Mouse (Mus musculus) adrenal gland, adult 8-10 months (tissue): ENCODE data around the gene Glyr1. TPM values are rescaled to one million over a fixed set of nuclear protein-coding genes. Genes with fewer than 3 reads are reported as not detected.

Source experiments
- DNase-seq: peaks from one replicate; pipeline ENCODE4 v3.0.0; 2022
- total RNA-seq, 4 experiments: library from RNA; stranded (reverse); gene quantifications; 2 replicates each; pipeline ENCODE4 v1.2.4; 2022

Gene Glyr1
- total RNA-seq, 4 experiments from 2014 or later: 96.3 to 120 (median 114) TPM

DNA sequence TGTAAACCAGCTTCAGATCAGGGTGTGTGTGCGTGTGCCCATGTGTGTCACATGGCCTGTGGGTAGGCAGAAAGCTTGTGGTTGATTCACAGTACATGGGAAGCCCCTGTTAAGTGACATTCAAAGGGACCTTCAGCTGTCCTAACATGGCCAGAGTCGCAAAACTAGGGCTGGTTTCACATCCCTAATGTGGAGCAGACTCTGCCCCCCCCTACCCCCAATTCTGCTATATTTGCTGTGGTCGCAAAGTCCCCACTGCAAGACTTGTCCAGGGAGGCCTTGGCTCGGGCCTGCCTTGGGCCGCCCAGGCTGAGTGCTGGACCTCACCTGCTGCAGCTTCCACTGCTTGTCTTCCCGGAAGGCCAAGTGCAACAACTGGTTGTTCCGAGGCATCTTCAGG, 38.4 kb downstream of the Glyr1 start:
- DNase-seq: no peak

DNA sequence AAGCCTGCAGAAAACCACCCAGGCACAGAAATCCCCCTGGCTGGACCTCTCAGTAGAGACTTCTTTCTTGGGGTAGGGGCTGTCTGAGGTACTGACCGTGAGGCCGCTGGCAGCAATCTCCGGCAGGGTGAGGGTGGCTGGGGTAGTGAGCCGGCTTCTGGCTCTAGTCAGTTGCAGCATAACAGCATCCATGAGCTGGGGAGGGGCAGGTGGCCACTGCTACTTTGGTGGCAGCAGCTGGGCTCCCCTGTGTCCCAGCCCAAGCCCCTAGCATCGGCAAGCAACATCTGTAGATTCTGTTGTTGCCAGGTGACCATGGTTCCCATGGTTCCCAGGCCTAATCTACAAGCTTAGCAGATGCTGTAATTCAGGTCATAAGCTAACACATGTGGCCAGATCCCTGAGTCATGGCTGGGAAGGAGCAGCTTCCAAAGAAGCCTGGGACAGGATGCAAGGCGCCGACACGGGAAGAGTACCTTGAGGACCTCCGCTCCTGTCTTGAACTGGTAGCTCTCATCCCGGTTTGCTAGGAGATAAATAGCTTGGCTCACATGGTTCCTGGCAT, 39.2 kb downstream of the Glyr1 start:
- no peak for DNase-seq

DNA sequence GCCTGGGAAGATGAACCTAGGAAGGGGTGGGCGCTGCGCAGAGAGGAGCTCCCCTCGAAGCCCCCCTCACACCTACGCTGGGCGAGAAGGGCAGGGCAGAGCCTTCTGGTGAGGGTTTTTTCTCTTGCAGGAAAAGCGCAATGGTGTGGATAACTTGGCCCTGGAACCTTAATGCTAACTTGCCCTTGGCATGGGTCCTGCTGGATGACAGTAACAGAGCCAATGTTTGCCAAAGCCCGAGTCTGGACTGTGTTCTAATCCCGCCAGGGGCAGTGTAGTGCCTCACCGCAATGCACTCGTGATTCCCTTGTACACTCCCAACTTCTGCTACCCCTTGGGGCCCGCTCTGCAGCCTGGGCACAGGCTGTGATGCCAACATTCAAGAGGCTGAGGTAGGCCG, 41.6 kb downstream of the Glyr1 start:
- no peak for DNase-seq

DNA sequence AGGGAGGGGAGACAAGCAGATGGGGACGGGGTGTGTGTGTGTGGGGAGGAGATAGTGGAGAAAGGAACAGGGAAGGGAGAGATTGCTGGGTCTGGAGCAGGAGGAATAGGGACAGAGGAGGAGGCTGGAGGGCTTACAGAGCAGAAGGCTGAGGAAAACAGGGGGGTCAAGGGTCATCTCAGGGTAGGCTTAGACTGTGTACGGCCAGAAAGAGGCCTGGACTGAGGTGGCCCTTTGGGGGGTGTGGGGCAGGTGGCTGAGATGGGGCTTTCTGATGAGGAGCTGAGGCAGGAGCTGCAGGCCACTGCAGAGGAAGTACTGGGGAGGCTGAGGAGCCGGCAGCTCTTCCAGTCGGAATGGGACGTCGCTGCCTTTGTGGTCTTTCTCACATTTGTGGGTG, 42.2 kb downstream of the Glyr1 start:
- DNase-seq: no peak

DNA sequence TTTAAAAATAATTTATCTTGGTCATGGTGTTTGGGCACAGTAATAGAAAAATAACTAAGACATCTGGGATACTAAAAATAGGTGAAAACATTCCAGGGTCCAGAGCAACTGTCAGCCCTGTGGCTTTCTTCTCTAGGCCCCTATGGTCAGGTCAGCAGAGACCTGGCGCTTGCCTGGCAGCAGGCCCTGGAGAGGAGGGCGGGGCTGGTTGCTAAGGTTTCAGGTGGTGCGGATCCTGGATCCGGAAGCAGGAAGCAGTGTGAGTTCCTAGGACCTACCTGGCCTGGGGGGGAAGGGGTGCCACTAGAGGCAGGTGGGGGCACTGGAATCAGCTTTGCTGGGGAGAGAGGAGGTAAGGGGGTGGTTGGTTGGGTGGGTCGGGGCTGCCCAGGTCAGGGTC, 42.6 kb downstream of the Glyr1 start, which contains the start of gene Smim22:
TSS of gene Smim22 (plus strand) at position 222 of the 400 bp plus-strand sequence.
- DNase-seq: no peak

DNA sequence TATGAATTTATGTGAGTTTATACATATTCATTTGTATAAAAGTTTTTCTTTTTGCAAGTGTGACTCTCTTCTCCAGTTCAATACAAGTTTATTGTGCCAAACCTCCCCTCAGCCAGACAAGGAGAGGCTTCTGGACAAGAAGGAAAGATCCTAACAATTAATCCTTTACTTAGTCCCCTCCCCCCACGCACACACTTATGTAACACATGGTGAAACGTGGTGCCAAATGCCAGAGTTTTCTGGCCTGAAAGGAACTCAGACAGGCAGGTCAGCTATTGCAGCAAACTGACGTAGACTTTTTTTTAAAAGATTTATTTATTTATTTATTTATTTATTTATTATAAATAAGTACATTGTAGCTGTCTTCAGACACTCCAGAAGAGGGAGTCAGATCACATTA, 49.1 kb downstream of the Glyr1 start:
- DNase-seq: no peak

DNA sequence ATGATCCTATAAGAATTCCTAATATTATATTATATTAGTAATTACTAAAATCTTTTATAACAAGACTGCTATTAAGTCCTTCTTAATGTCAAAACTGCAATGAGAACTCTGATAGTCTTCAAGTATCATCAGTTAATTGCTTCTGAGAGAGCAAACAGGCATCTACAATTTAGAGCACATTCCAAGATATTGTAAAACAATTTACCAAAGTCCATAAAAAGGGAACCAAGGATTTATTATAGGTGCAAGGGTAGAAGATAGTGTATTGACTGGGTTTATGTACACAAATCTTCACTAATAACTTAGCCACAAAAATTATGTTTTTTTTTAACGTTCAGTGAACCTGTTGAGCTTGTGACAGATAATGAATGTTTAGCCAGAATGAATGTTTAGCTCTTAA, 50.7 kb downstream of the Glyr1 start:
- DNase-seq: no peak

DNA sequence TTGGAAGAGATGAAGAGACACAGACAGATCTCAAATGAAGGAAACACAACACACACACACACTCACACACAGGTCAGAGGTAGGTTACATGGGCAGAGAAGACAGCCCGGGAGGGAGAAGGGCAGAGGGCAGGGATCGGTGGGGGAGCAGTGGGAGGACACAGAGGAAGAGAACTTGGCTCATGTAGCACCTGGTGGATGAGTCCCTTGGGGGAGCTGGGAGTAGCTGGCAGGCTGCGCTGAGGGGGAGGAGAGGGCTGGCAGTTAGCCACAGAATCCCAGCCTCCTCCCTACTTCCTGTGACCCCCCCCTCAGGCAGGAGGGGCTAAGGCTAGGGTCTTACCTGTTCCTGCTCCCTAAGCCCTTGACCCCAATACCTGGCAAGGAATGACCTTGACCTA, 52.1 kb downstream of the Glyr1 start, which contains the start of gene Sept12:
TSS of gene Sept12 (minus strand) at position 300 of the 400 bp plus-strand sequence.
- DNase-seq: no peak

DNA sequence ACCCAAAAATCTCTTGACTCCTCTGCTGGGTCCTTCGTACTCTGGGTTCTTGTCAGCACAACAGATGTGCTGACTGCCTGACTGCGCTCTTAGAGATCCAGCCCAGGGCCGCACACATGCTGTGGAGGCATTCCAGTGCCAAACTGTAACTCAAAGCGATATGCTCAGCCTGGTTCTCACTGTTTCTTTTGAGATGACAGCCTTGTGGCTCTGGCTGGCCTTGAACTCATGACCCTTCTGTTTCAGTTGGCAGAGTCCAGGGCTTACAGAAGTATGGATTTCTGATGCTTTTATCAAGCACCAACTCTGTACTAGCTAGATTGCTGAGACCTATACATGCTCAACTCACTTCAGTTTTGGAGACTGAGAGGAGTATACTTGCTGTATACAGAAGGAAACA, 56.4 kb downstream of the Glyr1 start:
- no peak for DNase-seq

DNA sequence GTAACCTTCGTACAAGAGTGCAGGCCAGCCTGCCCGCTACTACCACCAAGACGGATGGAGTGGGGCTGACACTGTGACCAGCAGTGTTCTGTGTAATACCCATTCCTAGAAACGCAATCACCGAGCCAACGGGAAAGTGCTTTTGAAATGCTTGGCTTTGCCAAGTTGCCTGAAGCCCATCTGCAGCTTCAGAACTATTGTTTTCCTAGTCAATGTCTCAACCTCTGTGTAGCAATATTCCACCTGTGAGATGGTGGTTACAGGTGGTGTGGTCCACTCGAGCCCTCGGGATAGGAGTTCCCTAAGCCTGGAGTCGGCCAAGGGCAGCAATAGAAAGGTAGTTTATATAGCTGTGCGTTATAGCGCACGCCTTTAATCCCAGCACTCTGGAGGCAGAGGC, 64.9 kb downstream of the Glyr1 start:
- no peak for DNase-seq

DNA sequence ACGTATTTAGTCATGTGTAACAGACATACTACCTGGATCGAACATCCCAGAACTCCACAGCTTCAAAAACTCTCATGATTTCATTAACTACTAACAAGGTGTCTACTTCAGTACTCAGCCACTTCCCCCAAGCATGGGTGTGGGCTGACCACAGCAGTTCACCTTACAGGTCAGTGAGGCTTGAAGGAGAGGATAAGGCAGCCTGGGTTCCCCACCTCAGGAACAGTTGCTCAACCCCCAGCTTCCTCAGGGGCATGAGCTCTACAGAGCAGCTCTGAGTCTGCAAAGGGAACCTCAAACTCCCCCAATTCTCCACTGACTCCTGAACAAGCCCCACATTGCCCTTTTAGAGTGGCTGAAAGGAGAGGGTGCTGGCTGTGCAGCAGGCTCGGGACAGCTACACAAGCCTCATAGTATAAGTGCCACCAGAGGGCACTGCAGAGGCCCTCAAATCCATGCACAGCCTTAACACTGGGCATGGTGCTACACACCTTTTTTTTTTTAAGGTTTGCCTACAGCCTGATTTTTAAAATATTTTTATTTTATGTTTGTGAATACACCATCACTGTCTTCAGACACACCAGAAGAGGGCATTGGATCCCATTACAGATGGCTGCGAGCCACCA, 69.8 kb downstream of the Glyr1 start:
- no peak for DNase-seq

DNA sequence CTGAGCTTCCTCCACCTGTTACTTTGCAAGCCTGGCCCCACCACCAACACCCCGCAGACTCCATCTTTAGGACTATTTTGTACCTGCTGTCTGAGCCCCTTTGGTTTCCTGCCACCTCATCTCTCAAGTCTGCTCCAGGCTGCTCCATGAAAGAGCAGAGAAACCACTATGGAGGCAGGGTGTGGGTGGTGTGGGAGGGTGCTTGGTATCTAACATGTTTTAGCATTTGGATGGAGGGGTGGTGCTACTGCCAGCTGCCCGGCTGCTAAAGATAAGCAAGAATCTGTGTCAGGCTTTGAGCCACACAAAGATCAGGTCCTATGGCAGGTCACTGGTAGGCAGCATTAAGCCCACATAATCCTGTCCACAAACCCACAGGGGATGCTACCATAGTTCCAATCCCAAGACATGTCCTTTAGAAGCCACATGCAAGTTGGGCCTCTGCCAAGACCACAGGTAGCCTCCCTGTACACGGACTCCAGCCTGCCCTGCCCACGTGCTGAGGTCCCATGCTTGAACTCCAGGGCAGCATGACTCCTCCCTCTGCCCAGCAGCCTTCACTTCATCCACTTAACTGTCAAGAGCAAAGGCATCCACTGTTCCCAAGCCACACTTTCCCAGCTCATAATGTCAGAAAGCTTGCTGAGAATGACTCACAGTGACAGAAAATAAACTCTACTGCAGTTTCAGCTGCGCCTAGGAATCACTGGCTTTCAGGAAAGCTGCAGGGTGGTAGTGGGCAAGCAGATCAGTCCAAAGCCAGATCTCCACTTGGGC, 71.2 kb downstream of the Glyr1 start:
- DNase-seq: no peak

DNA sequence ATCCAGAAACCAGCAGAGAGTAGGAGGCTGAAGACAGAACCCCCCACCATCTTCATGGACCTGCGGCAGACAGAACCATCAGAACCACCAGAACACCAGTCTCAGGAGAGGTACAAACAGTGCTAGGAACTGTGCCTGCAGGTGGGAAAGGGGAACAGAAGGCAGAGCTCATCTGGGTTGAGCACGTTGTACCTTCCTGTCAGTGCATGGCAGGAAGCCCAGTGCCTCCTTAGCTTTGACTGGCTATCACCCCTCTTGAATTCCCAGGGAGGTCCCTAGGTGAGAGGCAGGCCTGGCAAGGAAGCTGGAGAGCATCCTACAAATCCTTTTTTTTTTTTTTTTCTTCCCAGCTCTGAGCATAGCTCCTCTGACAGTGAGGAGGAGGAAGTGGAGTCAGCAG, 73.5 kb downstream of the Glyr1 start:
- DNase-seq: no peak

DNA sequence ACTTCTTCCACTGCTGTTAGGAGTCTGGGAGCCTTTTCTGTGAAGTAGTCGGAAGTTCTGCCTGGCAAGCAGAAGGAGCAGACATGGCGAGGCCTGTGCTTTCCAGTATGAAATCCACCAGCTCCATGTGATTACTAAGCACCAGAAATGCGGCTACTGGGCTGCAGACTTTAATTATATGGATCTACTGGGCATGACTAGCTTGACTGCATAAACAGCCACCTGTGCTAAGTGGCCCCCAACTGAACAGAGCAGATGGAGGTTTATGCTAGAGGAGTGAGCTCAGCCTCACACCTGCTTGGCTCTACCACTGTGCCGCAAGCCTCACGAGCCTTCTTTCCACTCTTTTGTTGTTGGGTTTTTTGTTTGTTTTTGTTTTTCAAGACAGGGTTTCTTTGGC, 75.1 kb downstream of the Glyr1 start:
- no peak for DNase-seq

DNA sequence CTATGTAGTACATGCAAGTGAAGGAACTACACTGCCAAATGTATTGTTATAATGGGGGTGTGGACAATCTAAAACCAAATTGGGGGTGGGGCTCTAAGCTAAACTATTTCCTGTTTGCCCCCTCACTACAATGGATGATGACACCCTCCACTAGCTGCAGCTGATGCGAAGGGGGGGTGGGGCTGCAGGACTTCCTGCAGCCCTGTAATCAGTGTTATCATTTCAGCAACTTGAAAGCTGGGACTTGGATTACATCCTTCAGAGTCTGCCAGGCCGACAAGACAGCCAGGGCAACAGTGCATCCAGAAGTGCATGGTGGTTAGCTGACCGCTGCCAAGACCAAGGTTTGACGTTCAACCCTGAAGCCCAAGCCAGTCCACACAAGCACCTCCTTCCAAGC, 78.0 kb downstream of the Glyr1 start:
- no peak for DNase-seq

DNA sequence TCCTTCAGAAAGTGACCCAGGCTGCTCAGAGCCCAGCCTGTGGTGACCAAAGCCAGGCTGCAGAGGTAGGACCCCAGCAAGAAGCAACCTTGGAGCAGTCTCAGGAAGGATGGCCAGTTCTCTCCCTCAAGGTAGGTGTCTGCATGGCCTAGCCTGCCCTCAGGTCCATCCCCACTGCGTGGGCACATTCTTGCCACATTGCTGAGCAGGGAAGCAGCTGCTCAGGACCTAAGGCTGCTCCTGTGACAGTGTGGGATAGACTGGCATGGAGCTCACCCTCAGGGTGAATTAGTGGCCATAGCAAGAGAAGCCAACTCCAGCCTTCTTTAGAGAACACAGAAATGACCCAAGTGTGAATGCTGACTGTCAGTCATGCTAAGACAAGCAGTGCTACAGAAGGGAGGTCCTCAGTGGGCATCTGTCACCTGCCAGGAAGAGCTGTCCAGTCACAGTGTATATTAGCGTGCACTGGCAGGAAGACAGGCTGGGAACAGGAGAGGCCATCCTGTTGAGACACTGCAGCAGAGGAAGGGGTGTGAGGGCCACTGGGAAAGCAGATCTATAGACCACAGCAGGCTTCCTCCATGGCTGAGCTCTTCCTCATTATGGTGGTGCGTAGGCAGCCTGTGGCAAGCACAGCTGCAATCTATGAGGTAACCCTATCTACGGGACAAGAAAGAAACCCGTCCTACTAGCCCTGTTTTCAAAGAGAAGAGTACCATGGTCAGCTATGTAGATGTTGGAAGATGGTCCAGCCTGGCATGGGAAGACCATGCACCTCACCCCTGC, 80.4 kb downstream of the Glyr1 start:
- no peak for DNase-seq

DNA sequence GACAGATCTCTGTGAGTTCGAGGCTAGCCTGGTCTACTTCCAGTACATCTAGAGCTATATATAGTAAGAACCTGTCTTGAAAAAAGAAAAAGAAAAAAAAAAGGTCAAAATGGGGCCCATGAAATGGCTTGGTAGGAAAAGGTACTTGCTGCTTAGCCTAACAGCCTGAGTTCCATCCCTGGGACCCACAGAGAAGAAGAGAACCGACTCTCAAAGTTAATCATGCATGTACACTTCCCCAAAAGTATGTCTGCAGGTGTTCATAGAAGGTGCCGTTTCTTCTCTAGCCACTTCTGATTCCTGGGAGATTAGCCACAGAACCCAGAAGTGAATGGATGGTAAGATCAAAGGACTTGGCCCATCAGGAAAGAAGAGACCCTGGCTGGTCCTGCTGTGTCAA, 81.2 kb downstream of the Glyr1 start:
- DNase-seq: no peak

DNA sequence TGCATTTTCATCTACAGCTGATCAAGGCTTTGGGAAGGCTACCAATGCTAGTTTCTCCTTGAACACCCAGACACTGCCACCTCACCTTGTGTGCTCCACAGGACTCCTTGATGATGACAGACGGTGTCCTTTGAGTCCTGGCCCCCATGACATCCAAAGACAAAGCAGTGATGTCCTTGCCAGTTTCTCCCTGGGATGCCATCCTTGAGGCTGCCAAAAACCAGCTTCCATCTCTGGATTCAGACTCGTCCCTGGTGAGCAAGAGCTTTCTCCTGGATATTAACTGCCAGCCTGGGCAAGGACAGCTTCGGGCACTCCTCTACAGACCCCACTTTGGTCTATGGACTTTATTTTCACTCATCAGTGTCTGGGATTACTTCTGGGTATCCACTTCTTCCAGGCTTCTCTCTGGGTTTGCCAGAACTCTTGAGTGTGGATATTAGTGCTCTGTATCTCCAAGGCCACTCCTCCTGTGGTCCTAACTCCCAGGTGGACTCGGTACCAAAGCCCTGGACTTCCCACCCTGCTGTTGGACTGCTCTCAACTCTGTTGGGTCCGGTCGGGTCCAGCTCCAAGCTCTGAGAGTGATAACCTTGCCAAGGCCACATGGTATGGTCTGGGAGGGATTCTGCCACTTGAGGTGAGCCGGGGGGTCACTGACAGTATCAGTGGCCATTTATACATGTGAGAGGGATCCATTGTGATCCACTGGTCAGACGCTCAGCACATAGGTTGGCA, 84.1 kb downstream of the Glyr1 start:
- DNase-seq: no peak

DNA sequence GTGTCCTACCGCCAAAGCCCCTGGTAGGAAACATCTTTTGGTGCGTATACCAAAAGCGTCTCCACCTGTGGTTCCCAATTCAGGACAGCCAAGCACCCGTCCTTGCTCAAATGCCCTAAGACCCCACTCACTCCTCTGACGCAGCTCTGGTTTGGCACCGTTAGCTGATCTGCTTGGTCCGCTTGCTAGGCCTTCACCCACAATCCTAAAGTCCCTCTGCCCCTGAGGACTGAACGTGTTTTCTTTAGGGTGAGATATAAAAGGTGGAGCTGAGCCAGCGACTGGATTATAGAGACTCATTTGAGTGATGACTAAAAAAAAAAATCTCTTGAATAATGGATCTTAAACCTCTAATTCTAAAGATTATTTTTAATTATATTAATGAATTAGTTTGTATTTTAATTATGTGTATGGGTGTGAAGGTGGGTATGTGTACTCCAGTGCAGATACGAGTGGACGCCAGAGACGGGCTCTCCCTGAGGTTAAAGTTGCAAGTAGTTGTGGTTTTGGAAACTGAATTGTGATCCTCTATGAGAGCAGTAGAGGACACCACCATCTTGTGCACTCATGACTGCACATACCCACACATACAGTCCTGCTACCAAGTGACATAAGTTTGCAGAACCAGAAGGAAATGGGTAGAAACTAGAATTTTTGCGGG, 84.8 kb downstream of the Glyr1 start:
- DNase-seq: no peak
